Mouse (Mus musculus) ES-Bruce4 (cell line): ENCODE measurements at regions not wholly inside any gene's neighbourhood (a gene's known extent, or its start where the extent isn't known, plus 50 kb on each side); places are given as distances from the start of the nearest gene placed in this dataset.

Source experiments
- CTCF ChIP-seq: IDR thresholded peaks from one replicate; pipeline ENCODE4 v1.8.1; 2011; ENCODE audit warnings: low read depth, low read length
- EP300 ChIP-seq: IDR thresholded peaks from 2 replicates; pipeline ENCODE4 v1.6.1; 2011; ENCODE audit warnings: low read depth, low read length; ENCODE audit not compliant: insufficient read depth
- POLR2A ChIP-seq: IDR thresholded peaks from one replicate; pipeline ENCODE4 v1.8.1; 2011; ENCODE audit warnings: low read length; ENCODE audit not compliant: insufficient read depth

DNA sequence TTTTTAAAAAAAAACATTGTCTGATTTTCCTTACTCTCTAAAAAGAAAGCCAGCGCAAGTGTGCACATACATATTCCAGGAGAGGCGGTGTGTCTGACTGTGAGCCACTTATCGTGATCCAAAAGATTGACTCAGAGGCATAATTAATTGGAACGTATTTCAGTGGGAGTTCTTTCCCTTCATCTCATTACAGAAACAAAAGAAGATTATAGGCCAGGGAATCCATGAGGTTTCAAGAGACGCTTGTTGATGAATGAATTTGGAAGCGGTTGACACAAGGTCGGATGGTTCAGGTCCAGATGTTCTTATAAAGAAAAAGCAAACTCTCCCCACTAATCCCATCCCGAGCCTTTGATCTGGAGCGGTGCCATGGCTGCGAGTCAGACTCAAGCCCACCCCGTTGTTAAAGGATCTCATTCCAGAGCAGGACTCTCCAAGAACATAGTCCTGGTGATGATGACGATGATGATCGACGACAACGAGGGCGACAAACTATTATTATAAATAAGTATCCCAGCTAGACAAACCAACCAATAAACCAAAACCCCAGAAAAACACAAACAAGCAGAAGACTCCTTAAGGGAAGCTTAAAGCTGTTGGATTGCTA lies 240.1 kb upstream of the Habp2 start:
- no peak for TF ChIP-seq CTCF
- no peak for TF ChIP-seq POLR2A
- no peak for TF ChIP-seq EP300
